Mouse (Mus musculus): Measurements from ENCODE around the gene Lcp1. TPM values are rescaled to one million over a fixed set of nuclear protein-coding genes. Genes with fewer than 3 reads are reported as not detected.

The Lcp1 gene
- polyA plus RNA-seq, 2 experiments = 13.5 to 34.2 TPM

DNA sequence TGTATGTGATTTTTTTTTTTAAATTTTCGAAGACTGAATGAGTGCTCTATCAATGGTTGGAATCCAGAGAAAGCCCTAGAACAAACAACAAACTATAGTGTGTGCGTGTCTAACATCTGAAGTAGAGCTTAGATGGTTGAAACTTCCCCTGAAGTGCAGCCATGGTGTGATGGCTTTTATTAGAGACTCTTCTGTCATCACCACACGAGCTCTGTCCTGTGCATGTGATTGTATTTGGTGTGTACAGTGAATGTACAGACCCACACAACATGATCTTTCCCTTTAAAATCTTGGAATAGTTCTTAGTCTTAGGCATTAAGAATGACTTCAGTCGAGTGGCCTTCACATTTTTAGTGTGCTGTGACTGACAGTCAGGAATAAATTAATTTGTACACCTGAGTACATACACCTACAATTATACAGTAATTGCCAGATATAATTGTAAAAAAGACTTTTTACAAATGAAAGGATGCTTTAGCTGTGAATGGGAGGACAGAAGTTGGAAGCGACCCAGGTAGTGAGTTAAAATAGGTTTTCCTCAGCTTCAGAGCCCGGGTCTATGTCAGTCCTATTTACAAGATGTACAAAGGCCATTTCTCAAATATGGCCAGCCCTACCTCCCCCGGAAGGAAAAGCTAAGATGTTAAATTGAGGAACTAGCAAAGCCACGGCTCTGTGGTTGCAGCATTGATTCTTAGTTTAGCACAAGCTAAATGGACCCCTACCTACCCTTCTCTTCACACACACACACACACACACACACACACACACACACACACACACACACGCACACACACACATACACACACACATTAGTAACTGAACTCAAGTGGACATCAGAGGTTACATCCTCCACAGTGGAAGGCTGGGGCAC is 50.4 kb downstream of the Lcp1 start:
- Histone ChIP-seq H3K4me1 (ENCODE audit: control insufficient read depth, insufficient read depth, low read length) (no peaks in the 10 kb centered on the region), H3K9ac (ENCODE audit: low read depth, low read length, severe bottlenecking) (no peak overlapping the region), H3K4me2 (replicated peaks; ENCODE audit: low read depth, low read length, severe bottlenecking) (no peak overlapping the region), H3K36me3 (ENCODE audit: control insufficient read depth, insufficient read depth, low read length) (no peaks in the 10 kb centered on the region), H3K27ac (replicated peaks; ENCODE audit: low read depth, low read length) (no peak overlapping the region), H3K9me3 (ENCODE audit: control insufficient read depth, low read length) (no peaks in the 10 kb centered on the region), H3K27me3 (ENCODE audit: control insufficient read depth, insufficient read depth, low read length) (no peaks in the 10 kb centered on the region), H3K4me3 (replicated peaks; ENCODE audit: low read length) (no peak overlapping the region)
- ATAC-seq (ENCODE audit: low FRiP score, low read depth) = no peak
- no peak for DNase-seq (ENCODE audit: low spot score)
- WGBS = 81% methylated on average over 9 of the region's 9 CpGs
- no peak for TF ChIP-seq POLR2A (IDR thresholded peaks at IDR 0.05; ENCODE audit: borderline replicate concordance, extremely low read depth, insufficient read depth, insufficient read length)

DNA sequence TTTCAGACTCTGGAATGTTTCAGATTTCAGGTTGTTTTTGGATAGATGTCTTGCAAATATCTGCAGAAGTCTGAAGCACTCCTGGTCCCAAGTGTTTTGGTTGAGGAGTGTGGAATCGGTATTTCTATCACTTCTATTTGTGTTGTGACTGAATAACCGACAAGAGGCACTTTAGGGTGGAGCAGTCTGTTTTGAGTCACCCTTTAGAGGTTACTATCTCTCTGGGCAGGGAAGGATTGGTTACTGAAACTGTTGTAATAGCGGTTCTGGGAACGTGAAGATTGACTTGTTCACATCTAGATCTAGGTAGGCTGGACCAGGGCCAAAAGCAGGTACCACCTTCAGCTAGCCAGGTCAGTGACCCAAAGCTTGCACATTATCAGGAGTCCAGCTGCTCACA is 51.5 kb downstream of the Lcp1 start:
- DNase-seq (ENCODE audit: low spot score) (no peak), ATAC-seq (ENCODE audit: low FRiP score, low read depth) (no peak)
- H3K36me3 ChIP-seq (ENCODE audit: control insufficient read depth, insufficient read depth, low read length) = no peaks in the 10 kb centered on the region
- no peaks in the 10 kb centered on the region for H3K27me3 ChIP-seq (ENCODE audit: control insufficient read depth, insufficient read depth, low read length)
- no peak for TF ChIP-seq POLR2A (IDR thresholded peaks at IDR 0.05; ENCODE audit: borderline replicate concordance, extremely low read depth, insufficient read depth, insufficient read length)
- H3K4me2 ChIP-seq (replicated peaks; ENCODE audit: low read depth, low read length, severe bottlenecking) = no peak overlapping the region
- H3K9ac ChIP-seq (ENCODE audit: low read depth, low read length, severe bottlenecking) = no peak overlapping the region
- H3K4me3 ChIP-seq (replicated peaks; ENCODE audit: low read length) = no peak overlapping the region
- 76% methylated on average over 4 of the region's 4 CpGs for WGBS
- H3K27ac ChIP-seq (replicated peaks; ENCODE audit: low read depth, low read length) = no peak overlapping the region
- H3K9me3 ChIP-seq (ENCODE audit: control insufficient read depth, low read length) = no peaks in the 10 kb centered on the region
- H3K4me1 ChIP-seq (ENCODE audit: control insufficient read depth, insufficient read depth, low read length) = no peaks in the 10 kb centered on the region

DNA sequence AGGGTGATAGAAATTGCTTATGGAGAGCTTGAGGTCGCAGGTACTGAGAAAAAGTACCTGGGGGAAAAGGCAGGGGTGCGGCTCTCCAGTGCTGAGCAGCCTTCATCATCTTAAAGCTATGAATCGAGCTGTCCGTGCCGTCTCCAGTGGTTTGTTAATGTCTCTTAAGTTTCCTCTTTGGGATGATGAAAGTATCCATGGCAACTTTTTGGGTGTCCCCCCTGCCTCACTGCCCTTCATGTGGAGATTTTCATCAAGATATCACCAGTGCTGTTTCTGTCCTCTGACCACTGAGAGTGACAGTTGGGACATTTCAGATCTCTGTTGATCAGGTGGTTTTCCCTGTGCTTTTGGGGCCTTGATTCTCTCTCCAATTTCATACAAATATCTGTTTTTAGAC is 51.9 kb downstream of the Lcp1 start:
- ATAC-seq (ENCODE audit: low FRiP score, low read depth) = no peak
- no peak for DNase-seq (ENCODE audit: low spot score)
- Histone ChIP-seq H3K36me3 (ENCODE audit: control insufficient read depth, insufficient read depth, low read length) (no peaks in the 10 kb centered on the region), H3K9me3 (ENCODE audit: control insufficient read depth, low read length) (no peaks in the 10 kb centered on the region), H3K4me1 (ENCODE audit: control insufficient read depth, insufficient read depth, low read length) (no peaks in the 10 kb centered on the region), H3K9ac (ENCODE audit: low read depth, low read length, severe bottlenecking) (no peak overlapping the region), H3K27me3 (ENCODE audit: control insufficient read depth, insufficient read depth, low read length) (no peaks in the 10 kb centered on the region), H3K4me3 (replicated peaks; ENCODE audit: low read length) (no peak overlapping the region), H3K27ac (replicated peaks; ENCODE audit: low read depth, low read length) (no peak overlapping the region), H3K4me2 (replicated peaks; ENCODE audit: low read depth, low read length, severe bottlenecking) (no peak overlapping the region)
- WGBS = 80% methylated on average over 5 of the region's 5 CpGs
- no peak for TF ChIP-seq POLR2A (IDR thresholded peaks at IDR 0.05; ENCODE audit: borderline replicate concordance, extremely low read depth, insufficient read depth, insufficient read length)

DNA sequence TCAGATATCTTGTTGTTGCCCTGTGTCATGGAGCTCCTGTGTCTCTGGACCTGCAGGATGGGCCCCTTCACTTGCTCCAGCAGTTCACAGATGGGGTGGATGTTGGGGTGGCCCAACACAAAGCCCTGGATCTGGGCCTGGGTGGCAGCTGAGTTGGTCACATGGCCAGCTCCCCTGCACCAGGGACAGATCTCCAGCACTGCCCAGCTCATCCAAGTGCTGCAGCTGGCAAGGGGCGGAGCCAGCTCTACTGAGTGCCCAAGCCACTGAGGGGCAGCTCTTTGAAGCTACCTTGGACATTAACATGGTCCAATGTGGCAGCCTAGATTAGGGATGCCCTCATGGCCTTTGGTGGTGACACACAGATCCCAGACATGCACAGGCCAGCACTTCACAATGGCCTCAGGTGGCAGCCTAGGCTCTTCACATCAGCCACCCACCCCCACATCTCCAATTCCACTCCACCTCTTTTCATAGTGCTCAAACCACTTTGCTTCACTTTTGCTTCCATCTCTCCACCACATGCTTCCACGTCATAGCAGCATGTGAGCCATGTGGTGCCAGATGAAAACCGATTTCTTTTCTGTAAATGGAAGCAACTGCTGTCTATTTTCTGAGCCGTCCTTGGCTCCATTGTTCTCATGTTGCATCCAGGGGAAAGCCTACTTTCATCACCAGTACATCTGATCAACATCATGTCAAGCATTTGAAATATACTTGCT is 53.3 kb downstream of the Lcp1 start:
- WGBS = 72% methylated on average over 4 of the region's 4 CpGs
- Histone ChIP-seq H3K4me1 (ENCODE audit: control insufficient read depth, insufficient read depth, low read length) (no peaks in the 10 kb centered on the region), H3K9ac (ENCODE audit: low read depth, low read length, severe bottlenecking) (no peak overlapping the region), H3K27me3 (ENCODE audit: control insufficient read depth, insufficient read depth, low read length) (no peaks in the 10 kb centered on the region), H3K27ac (replicated peaks; ENCODE audit: low read depth, low read length) (no peak overlapping the region), H3K9me3 (ENCODE audit: control insufficient read depth, low read length) (no peaks in the 10 kb centered on the region), H3K36me3 (ENCODE audit: control insufficient read depth, insufficient read depth, low read length) (no peaks in the 10 kb centered on the region), H3K4me3 (replicated peaks; ENCODE audit: low read length) (no peak overlapping the region), H3K4me2 (replicated peaks; ENCODE audit: low read depth, low read length, severe bottlenecking) (no peak overlapping the region)
- ATAC-seq (ENCODE audit: low FRiP score, low read depth) (no peak), DNase-seq (ENCODE audit: low spot score) (no peak)
- TF ChIP-seq POLR2A (IDR thresholded peaks at IDR 0.05; ENCODE audit: borderline replicate concordance, extremely low read depth, insufficient read depth, insufficient read length) = no peak

DNA sequence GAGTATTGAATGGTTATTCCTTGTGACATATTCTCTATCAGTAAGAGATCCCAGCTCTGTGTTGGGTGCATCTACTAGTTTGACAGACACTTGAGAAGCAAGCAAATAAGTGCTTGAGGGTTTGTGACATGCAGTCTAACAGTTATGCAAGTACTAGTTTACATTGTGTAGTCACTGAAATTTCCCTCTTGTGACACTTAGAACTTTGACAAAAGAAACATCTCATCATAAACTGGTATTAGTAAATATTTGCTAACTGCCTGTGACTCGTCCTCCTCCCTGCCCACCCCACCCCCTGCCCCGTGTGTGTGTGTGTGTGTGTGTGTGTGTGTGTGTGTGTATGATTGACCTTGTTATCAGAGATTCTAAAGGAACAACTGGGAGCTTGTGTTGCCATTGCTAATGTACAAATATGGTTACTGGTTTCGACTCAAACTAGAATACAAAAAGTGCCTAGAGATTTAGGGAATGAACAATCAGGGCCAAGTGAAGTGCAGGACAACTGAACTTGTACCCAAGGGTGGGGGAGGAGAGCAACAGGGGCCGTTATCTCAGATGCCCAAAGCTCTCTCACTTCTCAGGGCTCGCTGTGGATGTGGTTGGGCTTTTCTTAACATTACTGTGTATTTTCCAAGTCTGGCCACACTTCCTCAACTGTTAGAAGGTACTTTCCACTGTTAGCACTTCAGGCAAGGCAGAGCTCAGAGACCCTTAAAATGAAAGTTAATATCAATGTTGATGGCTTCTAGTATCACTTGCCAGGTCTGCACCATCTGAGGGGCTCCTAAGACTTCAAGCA is 55.1 kb downstream of the Lcp1 start:
- no peak for DNase-seq (ENCODE audit: low spot score)
- H3K27me3 ChIP-seq (ENCODE audit: control insufficient read depth, insufficient read depth, low read length) = no peaks in the 10 kb centered on the region
- no peaks in the 10 kb centered on the region for H3K36me3 ChIP-seq (ENCODE audit: control insufficient read depth, insufficient read depth, low read length)
- no peaks in the 10 kb centered on the region for H3K9me3 ChIP-seq (ENCODE audit: control insufficient read depth, low read length)
- no peak overlapping the region for H3K4me2 ChIP-seq (replicated peaks; ENCODE audit: low read depth, low read length, severe bottlenecking)
- WGBS = 59% methylated on average over 5 of the region's 5 CpGs
- no peaks in the 10 kb centered on the region for H3K4me1 ChIP-seq (ENCODE audit: control insufficient read depth, insufficient read depth, low read length)
- H3K9ac ChIP-seq (ENCODE audit: low read depth, low read length, severe bottlenecking) = no peak overlapping the region
- TF ChIP-seq POLR2A (IDR thresholded peaks at IDR 0.05; ENCODE audit: borderline replicate concordance, extremely low read depth, insufficient read depth, insufficient read length) = no peak
- H3K4me3 ChIP-seq (replicated peaks; ENCODE audit: low read length) = no peak overlapping the region
- no peak for ATAC-seq (ENCODE audit: low FRiP score, low read depth)
- no peak overlapping the region for H3K27ac ChIP-seq (replicated peaks; ENCODE audit: low read depth, low read length)
